Mouse (Mus musculus): ENCODE results near the gene Ankrd63. TPM values are rescaled to one million over a fixed set of nuclear protein-coding genes. Genes with fewer than 3 reads are reported as not detected.
A peak's percentile ranks its signal among the peaks of the same experiment; 100 is the strongest.

The Ankrd63 gene
- total RNA-seq, 4 experiments from 2014 or later: not detected

- DNase-seq (ENCODE audit: low spot score in 2 of 2): no peak
Observed at GRCm38 (mm10) chr2:118726873-118727272, 23.1 kb upstream of the Ankrd63 start.

DNA sequence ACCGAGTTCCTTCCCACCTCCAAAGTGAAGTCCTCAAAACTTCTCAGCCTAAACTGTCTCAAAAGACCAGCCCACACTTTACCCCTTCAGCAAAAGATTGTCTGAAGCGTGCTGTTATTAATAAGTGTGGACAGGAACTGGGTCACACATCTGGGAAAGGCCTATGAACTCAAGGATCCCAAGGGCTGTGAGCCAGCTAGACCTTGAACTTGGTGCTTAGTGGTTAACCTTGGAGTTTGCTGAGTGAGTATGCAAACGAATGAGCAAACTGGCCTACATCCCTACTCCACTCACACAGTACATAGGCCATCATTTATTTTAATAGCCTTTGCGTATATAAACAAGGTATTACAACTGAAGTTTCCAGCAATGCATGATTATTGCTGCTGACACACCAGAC lies 21.7 kb upstream of the Ankrd63 start:
- no peak for DNase-seq (ENCODE audit: low spot score in 2 of 2)

- no peak for DNase-seq (ENCODE audit: low spot score in 2 of 2)
Observed at GRCm38 (mm10) chr2:118723693-118724486, 20.1 kb upstream of the Ankrd63 start.

GRCm38 (mm10) chr2:118716677-118717076 lies 12.9 kb upstream of the Ankrd63 start:
- peak; percentile 33 to 45 for DNase-seq (ENCODE audit: low spot score in 2 of 2)

- DNase-seq (ENCODE audit: low spot score in 2 of 2): no peak
Observed at GRCm38 (mm10) chr2:118714230-118714629, 10.5 kb upstream of the Ankrd63 start.

GRCm38 (mm10) chr2:118713631-118714030 lies 9.9 kb upstream of the Ankrd63 start:
- no peak for DNase-seq (ENCODE audit: low spot score in 2 of 2)

DNA sequence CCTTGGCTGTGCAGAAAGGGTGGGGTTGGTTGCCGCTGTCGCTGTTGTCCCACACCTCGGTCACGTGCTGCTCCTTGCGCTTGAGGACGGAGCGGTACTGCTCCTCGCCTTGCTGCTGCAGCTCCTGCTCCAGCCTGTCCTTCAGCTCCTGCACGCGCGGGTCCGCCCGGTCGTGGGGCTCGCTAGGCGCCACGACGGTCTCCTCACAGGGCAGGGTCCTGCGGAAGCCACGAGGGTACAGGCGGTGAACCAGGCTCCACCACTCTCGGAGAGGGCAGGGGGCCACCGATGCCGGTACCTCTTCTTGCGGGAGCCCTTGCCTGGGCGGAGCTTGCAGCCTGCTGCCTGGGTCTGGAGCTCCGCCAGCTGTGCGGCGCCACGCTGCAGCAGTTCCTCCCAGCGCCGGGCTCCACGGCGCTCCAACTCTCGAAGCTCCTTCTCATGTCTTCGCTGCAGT lies 7.3 kb upstream of the Ankrd63 start:
- no peak for DNase-seq (ENCODE audit: low spot score in 2 of 2)

DNA sequence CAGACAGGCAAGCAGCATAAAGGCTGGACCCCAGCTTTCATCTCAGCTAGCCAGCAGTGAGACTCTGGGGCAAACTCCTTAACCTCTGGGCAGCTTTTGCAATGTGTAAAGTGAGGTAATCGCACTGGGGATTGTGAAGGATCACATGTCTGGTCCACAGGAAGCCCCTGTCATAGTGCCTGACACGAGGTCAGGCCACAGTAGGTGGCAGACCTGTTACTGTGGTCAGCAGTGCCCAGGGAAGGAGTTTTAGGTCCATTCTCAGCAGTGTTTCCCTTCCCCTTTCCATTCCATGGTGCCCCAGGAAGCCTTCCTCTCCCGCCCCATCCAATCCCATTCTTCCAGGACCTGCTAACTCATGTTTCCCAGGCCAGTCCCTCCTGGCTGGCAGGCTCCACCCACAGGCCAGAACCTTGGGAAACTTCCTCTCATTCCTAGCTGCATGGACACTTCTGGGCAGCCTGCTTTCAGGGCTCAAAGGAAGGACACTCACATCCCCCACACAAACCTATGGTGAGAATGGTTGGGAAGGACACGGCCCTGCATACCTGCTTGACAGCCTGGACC lies 6.0 kb upstream of the Ankrd63 start:
- no peak for DNase-seq (ENCODE audit: low spot score in 2 of 2)

DNA sequence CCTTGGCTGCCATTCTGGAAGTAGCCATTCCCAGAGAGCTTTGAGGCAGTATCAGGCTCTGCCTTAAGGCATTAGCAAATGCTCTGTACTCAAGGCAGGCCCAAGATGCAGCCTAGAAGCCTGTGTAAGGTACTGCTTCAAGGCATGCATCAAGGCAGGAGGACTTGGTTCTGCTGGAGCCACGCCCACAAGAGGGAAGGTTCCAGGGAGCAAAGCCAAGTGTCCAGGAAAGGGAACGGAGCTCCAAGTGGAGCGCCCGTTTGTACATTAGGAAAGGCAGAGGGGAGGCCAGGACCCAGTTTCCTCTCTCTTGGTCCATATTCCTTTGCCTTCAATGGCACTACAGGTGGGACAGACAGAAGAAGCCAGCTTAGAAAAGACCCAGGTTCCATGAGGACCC lies 4.7 kb upstream of the Ankrd63 start:
- DNase-seq (ENCODE audit: low spot score in 2 of 2): no peak

GRCm38 (mm10) chr2:118706436-118706835 lies 2.7 kb upstream of the Ankrd63 start:
- DNase-seq (ENCODE audit: low spot score in 2 of 2): no peak

DNA sequence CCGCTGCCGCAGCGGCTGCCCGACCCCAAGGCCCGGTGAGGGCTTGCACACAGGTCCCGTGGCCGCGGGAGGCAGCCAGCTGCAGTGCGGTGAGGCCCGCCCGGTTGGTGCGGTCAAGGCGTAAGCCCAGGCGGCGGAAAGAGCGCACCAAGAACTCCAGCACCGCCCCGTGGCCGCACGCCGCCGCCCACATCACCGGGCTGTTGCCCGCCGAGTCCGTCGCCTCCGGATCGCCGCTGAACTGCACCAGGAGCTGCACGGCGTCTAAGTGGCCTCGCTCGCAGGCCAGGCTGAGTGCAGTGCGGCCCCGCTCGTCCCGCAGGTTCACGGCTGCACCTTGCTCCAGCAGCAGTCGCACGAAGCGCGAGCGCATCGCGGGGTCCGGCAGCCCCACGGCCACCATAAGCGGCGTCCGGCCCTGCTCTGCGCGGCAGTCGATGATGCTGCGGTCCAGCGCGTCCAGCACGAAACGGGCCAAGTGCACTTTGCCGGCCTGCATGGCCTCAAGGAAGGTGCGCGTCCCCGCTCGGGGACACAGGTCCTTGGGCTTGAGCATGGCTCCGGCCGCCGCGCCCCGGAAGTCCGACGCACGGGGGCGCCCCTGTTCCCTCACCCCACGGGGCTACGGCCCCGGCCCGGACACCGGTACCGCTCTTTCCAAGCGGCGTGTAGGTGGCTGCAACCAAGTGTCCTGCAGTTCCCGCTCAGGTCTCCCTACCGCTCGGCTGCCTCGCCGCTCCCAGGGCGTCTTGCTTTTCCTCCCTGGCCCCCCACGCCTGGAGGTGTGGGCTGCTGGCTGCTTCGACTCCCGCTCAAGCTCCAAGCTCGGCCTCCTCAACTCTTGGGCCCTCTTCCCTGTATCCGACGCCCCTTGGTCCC lies 641 bp downstream of the Ankrd63 start:
- DNase-seq (ENCODE audit: low spot score in 2 of 2): peak in 1 of 2 experiments; percentile 40

- no peak for DNase-seq (ENCODE audit: low spot score in 2 of 2)
Observed at GRCm38 (mm10) chr2:118701971-118702882, 1.5 kb downstream of the Ankrd63 start.

GRCm38 (mm10) chr2:118701161-118701560 lies 2.6 kb downstream of the Ankrd63 start:
- DNase-seq (ENCODE audit: low spot score in 2 of 2): no peak

DNA sequence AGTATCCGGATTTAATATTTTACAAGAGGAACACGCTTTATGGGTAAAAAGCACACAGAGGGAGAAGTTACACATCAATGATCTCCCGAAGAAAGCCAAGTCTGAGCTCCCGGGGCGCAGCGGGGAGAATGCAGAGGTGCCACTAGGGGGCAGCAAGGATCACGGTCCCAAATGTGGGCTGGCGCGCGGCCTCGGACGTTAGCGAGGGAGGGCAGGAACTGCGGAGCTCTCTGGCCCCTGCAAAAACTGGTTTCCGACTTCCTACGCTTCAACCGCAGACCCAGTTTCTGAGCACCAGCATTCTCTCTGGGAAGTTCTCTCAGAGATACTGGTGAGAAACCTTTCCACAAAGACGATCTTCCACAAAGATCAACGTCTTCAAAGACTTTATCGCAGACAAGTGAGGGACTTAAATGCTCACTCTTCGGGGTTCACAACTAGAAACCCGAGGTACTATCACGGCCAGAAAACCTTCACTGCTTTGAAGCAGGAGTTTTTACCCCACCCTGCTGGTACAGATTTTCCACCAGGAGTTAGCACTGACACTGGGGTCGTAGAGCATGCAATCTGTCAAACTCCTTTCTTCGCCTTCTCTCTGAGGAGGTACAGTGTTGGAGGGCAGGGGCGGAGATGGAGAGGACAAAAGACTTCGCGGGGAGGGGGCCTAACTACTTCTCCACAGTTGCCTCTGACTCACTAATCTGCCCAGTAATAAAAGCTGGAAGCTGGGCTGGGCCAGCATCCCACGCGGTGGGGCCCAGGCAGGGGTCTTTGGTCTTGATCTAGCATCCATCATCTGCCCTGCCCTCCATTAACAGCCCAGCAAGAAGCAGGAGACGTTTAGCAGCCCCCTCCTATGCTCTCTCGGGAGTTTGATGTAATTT lies 3.3 kb downstream of the Ankrd63 start:
- DNase-seq (ENCODE audit: low spot score in 2 of 2): peak; percentile 64 to 66

- DNase-seq (ENCODE audit: low spot score in 2 of 2): no peak
Observed at GRCm38 (mm10) chr2:118697955-118698354, 5.8 kb downstream of the Ankrd63 start.

- no peak for DNase-seq (ENCODE audit: low spot score in 2 of 2)
Observed at GRCm38 (mm10) chr2:118697311-118697877, 6.4 kb downstream of the Ankrd63 start.

DNA sequence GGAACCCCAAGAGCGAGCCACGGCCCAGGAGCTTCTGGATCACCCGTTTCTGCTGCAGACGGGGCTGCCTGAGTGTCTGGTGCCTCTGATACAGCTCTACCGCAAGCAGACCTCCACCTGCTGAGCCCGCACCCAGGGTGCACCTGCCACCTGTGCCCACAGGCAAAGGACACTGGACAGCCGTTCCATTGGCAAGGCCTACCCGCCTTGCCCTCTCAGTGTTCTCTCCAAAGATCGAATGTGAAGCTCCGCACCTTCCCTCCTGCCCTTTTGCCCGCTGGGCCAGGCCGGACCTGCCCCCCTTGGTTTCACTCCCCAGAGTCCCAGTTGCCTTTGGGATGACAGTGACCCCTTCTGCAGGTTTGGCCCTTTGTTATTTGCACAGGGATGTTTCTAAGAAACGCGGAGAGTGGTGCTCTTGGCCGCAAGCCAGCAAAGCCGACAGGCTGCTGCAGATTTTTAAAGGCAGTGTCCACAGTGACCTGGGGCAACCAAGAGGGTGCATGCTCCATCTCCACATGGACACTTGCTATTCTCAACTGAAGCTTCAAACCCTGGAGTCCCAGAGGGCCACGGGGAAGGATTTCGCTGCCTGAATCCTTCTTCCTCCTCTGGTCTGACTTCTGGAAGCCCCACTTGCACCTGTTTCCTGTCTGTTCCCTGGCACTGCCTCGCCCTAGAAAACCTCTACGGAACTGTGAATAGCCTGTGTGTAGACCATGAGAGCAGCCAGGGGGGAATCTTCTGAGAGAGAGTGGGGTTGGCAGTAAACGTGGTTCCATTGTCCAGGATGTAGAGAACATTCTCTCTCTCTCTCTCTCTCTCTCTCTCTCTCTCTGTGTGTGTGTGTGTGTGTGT lies 7.1 kb downstream of the Ankrd63 start:
- DNase-seq (ENCODE audit: low spot score in 2 of 2): no peak

DNA sequence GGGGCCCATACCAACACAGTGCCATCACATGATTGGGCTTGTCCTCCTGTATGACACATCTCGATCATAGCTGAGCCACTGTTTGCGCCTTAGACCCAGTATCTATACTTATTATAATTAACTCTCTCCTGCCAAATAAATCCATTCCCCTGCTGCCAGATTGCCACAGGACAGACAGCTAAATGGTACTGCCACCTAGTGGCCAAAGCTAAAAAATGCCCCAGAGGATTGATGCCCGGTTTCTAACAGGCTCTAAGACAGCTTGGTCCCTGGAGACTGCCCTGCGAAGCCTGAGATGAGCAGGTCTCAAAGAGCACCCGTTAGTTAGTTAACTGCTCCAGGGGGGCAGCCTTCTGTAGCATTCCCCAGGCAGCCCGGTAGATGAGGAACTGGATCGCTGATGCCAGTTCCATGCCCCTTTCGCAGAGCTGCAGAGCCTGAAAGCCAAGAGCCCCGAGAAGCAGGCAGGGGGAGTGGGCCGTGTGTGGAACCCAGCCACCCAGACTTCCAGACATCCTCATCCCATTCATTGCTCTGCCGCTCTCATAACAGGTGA lies 8.0 kb downstream of the Ankrd63 start:
- no peak for DNase-seq (ENCODE audit: low spot score in 2 of 2)

Data from gastrocnemius, adult 8-10 months (tissue).